Mouse (Mus musculus) gastrocnemius, adult 2 months (tissue): Measurements from ENCODE around the gene Ppdpf. TPM values are rescaled to one million over a fixed set of nuclear protein-coding genes. Genes with fewer than 3 reads are reported as not detected.

Experiments used
- DNase-seq: peaks from one replicate; pipeline ENCODE4 v3.0.0; 2022
- H3K27ac ChIP-seq: fragments of 200-600 bp; 2 replicates; pipeline ENCODE4 v1.8.1; 2022; ENCODE audit warnings: mild to moderate bottlenecking
- H3K4me3 ChIP-seq: fragments of 200-600 bp; 2 replicates; pipeline ENCODE4 v1.8.1; 2022; ENCODE audit warnings: mild to moderate bottlenecking, moderate library complexity
- CTCF ChIP-seq: fragments of 200-600 bp; IDR thresholded peaks from 2 replicates; pipeline ENCODE4 v1.8.1; 2022; ENCODE audit warnings: antibody characterized with exemption, mild to moderate bottlenecking, moderate library complexity
- intact Hi-C: fragments of 180-260 bp; cut with DNase I; formaldehyde crosslinking; loops from one replicate; pipeline ENCODE4 v1.15.1; 2025
- total RNA-seq, 2 experiments: library from RNA; stranded (reverse); gene quantifications; 2 replicates each; pipeline ENCODE4 v1.2.3; 2021

Ppdpf gene
- total RNA-seq, 2 experiments from 2014 or later, result 39.1 to 46.2 TPM

- no peak for DNase-seq
- Histone ChIP-seq H3K4me3 (peak overlapping the region; percentile 88), H3K27ac (peak overlapping the region; percentile 99)
- no peak for TF ChIP-seq CTCF
- intact Hi-C loops, result no loop called here
Measured at GRCm38 (mm10) chr2:181153131-181153530, 33.9 kb upstream of the Ppdpf start.

- TF ChIP-seq CTCF, result peak; percentile 71
- intact Hi-C loops, result no loop called here
- Histone ChIP-seq H3K4me3 (peak overlapping the region; percentile 88), H3K27ac (peak overlapping the region; percentile 99)
- DNase-seq, result peak; percentile 73
Measured at GRCm38 (mm10) chr2:181153837-181154236, 33.2 kb upstream of the Ppdpf start.

- H3K4me3 ChIP-seq, result peak overlapping the region; percentile 88
- TF ChIP-seq CTCF, result no peak
- intact Hi-C loops, result no loop called here
- H3K27ac ChIP-seq, result peak overlapping the region; percentile 99
- DNase-seq, result no peak
Measured at GRCm38 (mm10) chr2:181154361-181154760, 32.7 kb upstream of the Ppdpf start.

GRCm38 (mm10) chr2:181154831-181155415 lies 32.1 kb upstream of the Ppdpf start:
- intact Hi-C loops, result no loop called here
- peak overlapping the region; percentile 99 for H3K27ac ChIP-seq
- no peak for TF ChIP-seq CTCF
- DNase-seq, result peak; percentile 80
- peak overlapping the region; percentile 88 for H3K4me3 ChIP-seq

GRCm38 (mm10) chr2:181155801-181156200 lies 31.2 kb upstream of the Ppdpf start:
- peak overlapping the region; percentile 99 for H3K27ac ChIP-seq
- H3K4me3 ChIP-seq, result peak overlapping the region; percentile 88
- DNase-seq, result peak; percentile 90
- intact Hi-C loops, result no loop called here
- TF ChIP-seq CTCF, result no peak

- H3K27ac ChIP-seq, result peak within 1 kb of the TSS; percentile 99
- peak; percentile 78 for DNase-seq
- TF ChIP-seq CTCF, result peak; percentile 35
- H3K4me3 ChIP-seq, result peak within 1 kb of the TSS; percentile 88
- intact Hi-C loops, result no loop called here
Measured at GRCm38 (mm10) chr2:181156248-181157121, 30.6 kb upstream of the Ppdpf start, which contains the start of gene Eef1a2. TSS of gene Eef1a2 (minus strand) at chr2:181157014.

GRCm38 (mm10) chr2:181157180-181157579 lies 29.9 kb upstream of the Ppdpf start:
- no peak for TF ChIP-seq CTCF
- Histone ChIP-seq H3K4me3 (peak overlapping the region; percentile 88), H3K27ac (peak overlapping the region; percentile 99)
- DNase-seq, result peak; percentile 38
- intact Hi-C loops, result no loop called here

GRCm38 (mm10) chr2:181157716-181158302 lies 29.2 kb upstream of the Ppdpf start:
- Histone ChIP-seq H3K4me3 (peak overlapping the region; percentile 88), H3K27ac (peak overlapping the region; percentile 99)
- no peak for TF ChIP-seq CTCF
- peak; percentile 68 for DNase-seq
- intact Hi-C loops, result no loop called here

GRCm38 (mm10) chr2:181158471-181158870 lies 28.6 kb upstream of the Ppdpf start:
- H3K27ac ChIP-seq, result peak overlapping the region; percentile 99
- peak overlapping the region; percentile 51 for H3K4me3 ChIP-seq
- no peak for TF ChIP-seq CTCF
- intact Hi-C loops, result no loop called here
- peak; percentile 62 for DNase-seq

GRCm38 (mm10) chr2:181159091-181159514 lies 27.9 kb upstream of the Ppdpf start:
- no peak for TF ChIP-seq CTCF
- Histone ChIP-seq H3K27ac (peak overlapping the region; percentile 99), H3K4me3 (no peak overlapping the region; the same call in 1 of the 2 replicates)
- DNase-seq, result peak; percentile 90
- intact Hi-C loops, result no loop called here

GRCm38 (mm10) chr2:181159771-181160170 lies 27.3 kb upstream of the Ppdpf start:
- Histone ChIP-seq H3K27ac (peak overlapping the region; percentile 99), H3K4me3 (peak overlapping the region; percentile 35)
- intact Hi-C loops, result no loop called here
- DNase-seq, result peak; percentile 52
- no peak for TF ChIP-seq CTCF

- DNase-seq, result no peak
- no peak overlapping the region for H3K4me3 ChIP-seq
- intact Hi-C loops, result no loop called here
- TF ChIP-seq CTCF, result no peak
- H3K27ac ChIP-seq, result peak overlapping the region; percentile 99
Measured at GRCm38 (mm10) chr2:181160821-181161220, 26.2 kb upstream of the Ppdpf start.

GRCm38 (mm10) chr2:181166469-181166868 lies 20.6 kb upstream of the Ppdpf start:
- no peak for DNase-seq
- no peak for TF ChIP-seq CTCF
- intact Hi-C loops, result no loop called here
- Histone ChIP-seq H3K4me3 (no peak overlapping the region), H3K27ac (no peak overlapping the region)
